Mouse (Mus musculus) embryonic fibroblast, embryonic 13.5 days (primary cell): ENCODE data around the gene Tsg101. TPM values are rescaled to one million over a fixed set of nuclear protein-coding genes. Genes with fewer than 3 reads are reported as not detected.

Source experiments
- H3K27ac ChIP-seq: 2 replicates; pipeline ENCODE4 v1.5.1; 2012; ENCODE audit warnings: low read length, control low read depth, inconsistent platforms; ENCODE audit not compliant: insufficient read depth
- H3K4me1 ChIP-seq: 2 replicates; pipeline ENCODE4 v1.6.1; 2011; ENCODE audit warnings: low read length; ENCODE audit not compliant: control insufficient read depth, insufficient read depth
- H3K4me3 ChIP-seq: 2 replicates; pipeline ENCODE4 v1.5.1; 2011; ENCODE audit warnings: mild to moderate bottlenecking, control low read depth, low read length; ENCODE audit not compliant: insufficient read depth
- CTCF ChIP-seq: IDR thresholded peaks from 2 replicates; pipeline ENCODE4 v1.5.1; 2011; ENCODE audit warnings: mild to moderate bottlenecking, control low read depth, low read length, moderate library complexity, borderline replicate concordance; ENCODE audit not compliant: insufficient read depth
- POLR2A ChIP-seq: IDR thresholded peaks from 2 replicates; pipeline ENCODE4 v1.6.1; 2011; ENCODE audit warnings: low read depth, mild to moderate bottlenecking, control low read depth, low read length, moderate library complexity
- polyA plus RNA-seq: library from polyadenylated mRNA; stranded (reverse); fragments of >200 nt; gene quantifications from 2 replicates; pipeline ENCODE4 v1.2.4, GENCODE M21; 2011; ENCODE audit warnings: low read depth; ENCODE audit not compliant: missing spikeins, insufficient read length

Tsg101 gene
- polyA plus RNA-seq = 140 and 175 TPM in 2 replicates

DNA sequence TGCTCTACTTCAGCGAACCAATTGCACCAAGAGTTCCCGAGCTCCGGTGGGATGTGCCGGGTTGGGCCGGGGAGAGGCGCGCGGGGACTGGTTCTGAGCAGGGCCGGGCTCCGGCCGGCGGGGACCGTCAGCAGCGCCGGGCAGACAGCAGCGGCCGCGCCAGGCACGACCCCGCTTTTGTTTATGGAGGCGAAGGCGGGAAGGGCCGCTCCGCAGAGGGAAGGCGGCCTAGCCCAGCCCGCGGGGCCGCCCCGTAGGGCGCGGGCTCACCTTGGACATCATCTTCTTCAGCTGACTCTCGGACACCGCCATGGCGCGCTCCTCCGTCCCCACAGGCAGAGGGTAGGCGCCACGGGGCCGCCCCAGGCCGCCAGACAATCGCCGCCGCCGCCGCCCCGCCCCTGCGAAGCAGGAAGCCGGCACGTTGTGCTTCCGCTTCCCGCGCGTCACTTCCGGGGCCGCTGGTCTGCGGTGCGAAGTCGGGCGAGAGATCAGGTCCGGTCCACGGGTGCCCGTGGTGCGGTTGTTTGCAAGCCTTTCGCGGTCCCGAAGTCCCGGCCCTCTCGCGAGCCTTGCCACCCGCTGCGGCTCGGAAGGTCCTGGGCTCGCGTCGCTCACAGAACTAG, at the start of gene Tsg101:
Tsg101 (minus strand) TSS at position 419 of the 626 bp plus-strand sequence.
- peak within 1 kb of the TSS; percentile 88 for H3K27ac ChIP-seq
- peak; percentile 90 for TF ChIP-seq POLR2A
- no peak for TF ChIP-seq CTCF
- H3K4me1 ChIP-seq = peaks cover 10% of the 10 kb centered on the region; the same call in 1 of the 2 replicates
- peak within 1 kb of the TSS; percentile 99 for H3K4me3 ChIP-seq

GRCm38 (mm10) chr7:46964070-46964469, 44.3 kb upstream of the Tsg101 start:
- TF ChIP-seq POLR2A (no peak), CTCF (no peak)
- Histone ChIP-seq H3K4me1 (peaks cover 9% of the 10 kb centered on the region), H3K27ac (no peak overlapping the region), H3K4me3 (no peak overlapping the region)

- TF ChIP-seq POLR2A (no peak), CTCF (0 out of 2 replicates have a peak, but pooled peaks have one; percentile 32)
- no peak overlapping the region for H3K4me3 ChIP-seq
- H3K4me1 ChIP-seq = peaks cover 9% of the 10 kb centered on the region
- H3K27ac ChIP-seq = peak overlapping the region; percentile 38; the same call in 1 of the 2 replicates
Observed at GRCm38 (mm10) chr7:46962806-46963618, 43.2 kb upstream of the Tsg101 start.

- H3K27ac ChIP-seq = no peak overlapping the region
- no peak overlapping the region for H3K4me3 ChIP-seq
- TF ChIP-seq POLR2A (no peak), CTCF (no peak)
- H3K4me1 ChIP-seq = peaks cover 9% of the 10 kb centered on the region
Observed at GRCm38 (mm10) chr7:46962132-46962531, 42.4 kb upstream of the Tsg101 start.

DNA sequence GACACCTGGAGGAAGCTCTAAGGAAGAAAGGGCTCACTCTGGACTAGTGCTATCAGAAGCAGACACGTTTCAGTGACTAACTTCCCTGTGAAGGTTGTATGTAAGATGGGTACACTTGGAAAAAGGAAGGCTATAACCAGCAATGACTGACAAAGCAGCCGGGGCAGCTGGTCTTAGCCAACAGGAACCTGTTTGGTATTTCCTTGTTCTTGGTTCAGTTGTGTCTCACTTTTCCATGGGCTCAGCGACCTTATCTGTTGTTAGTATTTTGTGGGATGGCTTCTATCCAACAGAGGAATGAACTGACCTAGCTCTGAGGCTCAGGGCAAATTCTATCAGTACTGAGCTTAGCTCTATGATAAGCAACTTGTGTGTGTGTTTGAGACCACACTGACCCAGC, 41.2 kb upstream of the Tsg101 start:
- peaks cover 9% of the 10 kb centered on the region for H3K4me1 ChIP-seq
- no peak overlapping the region for H3K4me3 ChIP-seq
- H3K27ac ChIP-seq = no peak overlapping the region
- TF ChIP-seq CTCF = no peak
- no peak for TF ChIP-seq POLR2A

- Histone ChIP-seq H3K27ac (no peak overlapping the region), H3K4me1 (peaks cover 9% of the 10 kb centered on the region), H3K4me3 (peak overlapping the region; percentile 93)
- no peak for TF ChIP-seq POLR2A
- no peak for TF ChIP-seq CTCF
Observed at GRCm38 (mm10) chr7:46958853-46959252, 39.1 kb upstream of the Tsg101 start.

- peaks cover 9% of the 10 kb centered on the region for H3K4me1 ChIP-seq
- no peak within 1 kb of the TSS for H3K27ac ChIP-seq
- TF ChIP-seq CTCF = no peak
- TF ChIP-seq POLR2A = peak; percentile 80
- peak within 1 kb of the TSS; percentile 93 for H3K4me3 ChIP-seq
Observed at GRCm38 (mm10) chr7:46957831-46958691, 38.3 kb upstream of the Tsg101 start, which contains the start of gene Uevld. Gene Uevld, minus strand, starts transcription at chr7:46958527.

DNA sequence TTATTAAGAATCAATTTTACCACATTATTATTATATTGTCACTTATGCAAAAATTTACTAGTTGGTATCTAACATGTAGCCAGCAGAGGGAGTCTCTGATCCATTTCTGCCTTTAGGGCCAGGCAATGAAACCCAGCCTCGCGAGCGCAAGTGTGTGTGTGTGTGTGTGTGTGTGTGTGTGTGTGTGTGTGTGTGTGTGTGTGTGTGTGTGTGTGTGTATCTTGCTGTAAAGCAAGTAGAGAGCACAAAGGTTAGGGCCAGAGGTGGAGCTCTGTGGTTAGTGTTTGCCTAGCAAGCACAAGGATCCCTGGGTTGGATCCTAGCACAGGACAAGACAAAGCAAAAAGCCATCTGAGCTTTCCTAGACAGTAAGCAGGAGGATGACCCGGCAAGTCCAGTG, 16.1 kb upstream of the Tsg101 start:
- TF ChIP-seq POLR2A (no peak), CTCF (peak; percentile 37; the same call in 1 of the 2 replicates)
- Histone ChIP-seq H3K4me3 (no peak overlapping the region), H3K4me1 (no peaks in the 10 kb centered on the region), H3K27ac (no peak overlapping the region)

- Histone ChIP-seq H3K4me3 (no peak overlapping the region), H3K4me1 (no peaks in the 10 kb centered on the region), H3K27ac (no peak overlapping the region)
- TF ChIP-seq CTCF (no peak), POLR2A (no peak)
Observed at GRCm38 (mm10) chr7:46934788-46935187, 15.0 kb upstream of the Tsg101 start.
